Mouse (Mus musculus) C2C12 (cell line): ENCODE results near the gene Uhrf1. TPM values are rescaled to one million over a fixed set of nuclear protein-coding genes. Genes with fewer than 3 reads are reported as not detected.

ENCODE experiments used
- H3K27me3 ChIP-seq: one replicate; pipeline ENCODE4 v1.6.1; 2011; ENCODE audit not compliant: control insufficient read depth, insufficient read depth, insufficient read length
- H3K36me3 ChIP-seq: one replicate; pipeline ENCODE4 v1.6.1; 2011; ENCODE audit not compliant: control insufficient read depth, insufficient read depth
- H3K4me3 ChIP-seq: one replicate; pipeline ENCODE4 v1.5.1; 2011; ENCODE audit warnings: mild to moderate bottlenecking, control low read depth; ENCODE audit not compliant: poor library complexity, insufficient read depth, severe bottlenecking
- H3K79me2 ChIP-seq: one replicate; pipeline ENCODE4 v1.6.1; 2011; ENCODE audit not compliant: control insufficient read depth, insufficient read depth
- H3K79me3 ChIP-seq: one replicate; pipeline ENCODE4 v1.6.1; 2011; ENCODE audit warnings: low read depth, control low read depth
- H3ac ChIP-seq: one replicate; pipeline ENCODE3; 2011; ENCODE audit warnings: low read depth; ENCODE audit not compliant: control insufficient read depth, insufficient read length
- CEBPB ChIP-seq: IDR thresholded peaks from one replicate; pipeline ENCODE4 v1.6.1; 2011; ENCODE audit warnings: low read depth, mild to moderate bottlenecking, control low read depth, moderate library complexity
- CTCF ChIP-seq: IDR thresholded peaks from one replicate; pipeline ENCODE4 v1.5.1; 2011; ENCODE audit not compliant: control insufficient read depth, insufficient read depth, insufficient read length
- FOSL1 ChIP-seq: IDR thresholded peaks from one replicate; pipeline ENCODE4 v1.8.0; 2011; ENCODE audit warnings: mild to moderate bottlenecking, low read length; ENCODE audit not compliant: poor library complexity, insufficient read depth, severe bottlenecking
- MAX ChIP-seq: IDR thresholded peaks from one replicate; pipeline ENCODE4 v1.6.1; 2011; ENCODE audit warnings: mild to moderate bottlenecking, control low read depth
- MYOD1 ChIP-seq: IDR thresholded peaks from one replicate; pipeline ENCODE4 v1.6.1; 2011; ENCODE audit warnings: low read depth; ENCODE audit not compliant: control insufficient read depth, insufficient read length
- MYOG ChIP-seq: IDR thresholded peaks from one replicate; pipeline ENCODE4 v1.6.1; 2011; ENCODE audit not compliant: control insufficient read depth, insufficient read length; ENCODE audit errors: extremely low read depth
- USF1 ChIP-seq: IDR thresholded peaks from one replicate; pipeline ENCODE4 v1.6.1; 2011; ENCODE audit warnings: low read depth, mild to moderate bottlenecking, control low read depth, moderate library complexity
- long read RNA-seq, 2 experiments: library from polyadenylated mRNA; unstranded; transcript quantifications; one replicate each; pipeline ENCODE4 v2.0.0; 2019 to 2020
- polyA plus RNA-seq: library from polyadenylated mRNA; unstranded; fragments of >200 nt; fragmentation: generic; extraction: Trizol; gene quantifications from one replicate; pipeline ENCODE4 v1.2.1, GENCODE M21; 2012; ENCODE audit warnings: missing spikeins

Gene Uhrf1
- polyA plus RNA-seq, result 93.0 TPM
- long read RNA-seq, experiment 1, transcript Uhrf1-201 (17 exons, 3,586 nt), result major isoform, 10 of 40 reads
- long read RNA-seq, experiment 1, transcript Uhrf1-204 (17 exons, 3,391 nt), result minor isoform, 7 of 40 reads
- long read RNA-seq, experiment 1, partial matches to known transcripts, result 12 of 40 reads
- long read RNA-seq, experiment 1, other reads (novel, unspliced or antisense), result 4 of 40 reads
- long read RNA-seq, experiment 2, transcript Uhrf1-204 (17 exons, 3,391 nt), result minor isoform, 387 of 1,270 reads
- long read RNA-seq, experiment 2, transcript Uhrf1-202 (17 exons, 3,402 nt), result minor isoform, 51 of 1,270 reads
- long read RNA-seq, experiment 2, transcript Uhrf1-201 (17 exons, 3,586 nt), result major isoform, 525 of 1,270 reads
- long read RNA-seq, experiment 2, transcript Uhrf1-203 (17 exons, 3,483 nt), result minor isoform, 85 of 1,270 reads
- long read RNA-seq, experiment 2, partial matches to known transcripts, result 45 of 1,270 reads
- long read RNA-seq, experiment 2, other reads (novel, unspliced or antisense), result 177 of 1,270 reads

DNA sequence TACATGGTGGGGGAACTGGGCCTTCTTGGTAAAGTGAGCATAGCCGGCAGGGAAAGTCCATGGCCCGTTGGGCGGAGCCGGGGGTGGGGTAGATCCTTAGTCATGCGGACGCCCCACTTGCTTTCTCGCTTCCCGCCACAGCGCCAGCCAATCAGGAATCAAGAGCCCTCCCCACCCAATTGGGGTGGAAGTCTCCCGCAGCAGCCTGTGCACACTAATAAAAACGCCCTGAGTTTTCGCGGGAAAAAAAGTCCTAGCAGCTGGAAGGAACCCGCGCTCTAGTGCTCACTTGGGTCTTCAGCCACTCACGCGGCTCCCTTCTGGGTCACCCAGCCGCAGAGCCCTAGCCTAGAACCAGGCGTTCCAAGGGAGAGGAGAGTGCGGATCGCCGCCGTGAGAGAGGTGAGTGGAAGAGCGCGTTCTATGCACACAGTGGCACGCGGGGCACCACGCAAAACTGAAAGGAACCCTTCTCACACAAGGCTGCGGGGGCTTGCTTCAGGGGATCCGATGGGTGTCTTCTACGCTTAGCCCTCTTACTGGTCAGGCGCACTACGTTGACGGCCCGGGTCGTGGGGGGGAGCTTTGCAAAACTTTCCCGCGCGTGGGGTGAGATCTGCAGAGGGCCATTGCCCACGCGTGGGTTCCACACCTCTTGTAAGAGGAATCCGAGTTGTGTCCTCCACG is at the start of gene Uhrf1:
Gene Uhrf1 (plus strand): TSS at position 162 of the 687 bp plus-strand sequence.
- Histone ChIP-seq H3K79me3 (peaks cover 39% of the 10 kb centered on the region), H3K36me3 (peaks cover 33% of the 10 kb centered on the region), H3K27me3 (no peaks in the 10 kb centered on the region), H3K4me3 (peak within 1 kb of the TSS; percentile 69), H3K79me2 (peaks cover 43% of the 10 kb centered on the region), H3ac (peak within 1 kb of the TSS; percentile 77)
- TF ChIP-seq MAX (peak; percentile 46), CTCF (no peak)

- H3K79me2 ChIP-seq, result peaks cover 31% of the 10 kb centered on the region
- no peaks in the 10 kb centered on the region for H3K27me3 ChIP-seq
- no peak overlapping the region for H3K4me3 ChIP-seq
- no peak overlapping the region for H3ac ChIP-seq
- peaks cover 15% of the 10 kb centered on the region for H3K36me3 ChIP-seq
- no peak for TF ChIP-seq MAX
- TF ChIP-seq CEBPB, result no peak
- no peak for TF ChIP-seq MYOG
- no peak for TF ChIP-seq CTCF
- no peak for TF ChIP-seq MYOD1
- no peak for TF ChIP-seq FOSL1
- TF ChIP-seq USF1, result no peak
- peaks cover 24% of the 10 kb centered on the region for H3K79me3 ChIP-seq
These were observed 48.4 kb upstream of the Uhrf1 start for GRCm38 (mm10) chr17:56254695-56255094.

DNA sequence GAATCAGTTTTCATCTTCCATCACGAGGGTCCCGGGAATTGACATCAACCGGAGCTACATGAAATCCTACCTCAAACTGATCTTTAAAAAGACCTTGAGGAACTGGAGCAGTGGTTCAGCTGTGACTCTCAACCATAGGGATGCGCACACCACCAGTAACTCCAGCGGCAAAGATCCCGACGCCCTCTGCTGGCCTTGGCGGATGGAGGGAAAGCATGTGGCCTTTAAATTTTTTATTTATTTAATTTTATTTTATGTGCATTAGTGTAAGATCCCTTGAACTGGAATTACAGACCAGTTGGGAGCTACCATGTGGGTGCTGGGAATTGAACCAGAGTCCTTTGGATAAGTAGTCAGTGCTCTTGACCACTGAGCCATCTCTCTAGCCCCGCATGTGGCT is 47.7 kb upstream of the Uhrf1 start:
- no peak for TF ChIP-seq MYOG
- no peak for TF ChIP-seq MAX
- TF ChIP-seq USF1, result no peak
- no peak for TF ChIP-seq FOSL1
- TF ChIP-seq CEBPB, result no peak
- TF ChIP-seq CTCF, result no peak
- no peak for TF ChIP-seq MYOD1
- no peaks in the 10 kb centered on the region for H3K27me3 ChIP-seq
- H3K36me3 ChIP-seq, result peaks cover 22% of the 10 kb centered on the region
- H3ac ChIP-seq, result no peak overlapping the region
- H3K79me3 ChIP-seq, result peaks cover 30% of the 10 kb centered on the region
- peaks cover 38% of the 10 kb centered on the region for H3K79me2 ChIP-seq
- no peak overlapping the region for H3K4me3 ChIP-seq

DNA sequence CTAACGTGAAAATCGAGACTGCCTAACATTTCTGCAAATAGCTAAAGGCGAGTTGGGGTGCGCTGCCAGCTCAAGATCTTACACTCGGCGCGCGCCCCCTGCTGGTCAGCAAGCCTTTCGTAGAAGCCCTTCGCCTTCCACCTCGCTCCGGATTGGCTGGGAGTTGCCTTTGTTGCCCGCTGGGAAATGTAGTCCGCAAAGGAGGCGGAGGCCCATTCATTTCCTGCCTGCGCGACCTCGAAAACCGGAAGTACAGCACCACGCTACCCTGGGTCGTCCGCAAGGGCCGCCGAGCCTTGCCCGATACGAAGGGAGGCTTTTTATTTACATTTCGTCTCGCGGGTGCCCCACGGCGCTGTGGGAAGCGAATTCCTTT is 47.3 kb upstream of the Uhrf1 start:
- Histone ChIP-seq H3ac (peak overlapping the region; percentile 70), H3K79me3 (peaks cover 33% of the 10 kb centered on the region), H3K36me3 (peaks cover 26% of the 10 kb centered on the region), H3K79me2 (peaks cover 42% of the 10 kb centered on the region), H3K27me3 (no peaks in the 10 kb centered on the region), H3K4me3 (peak overlapping the region; percentile 57)
- no peak for TF ChIP-seq MYOG
- TF ChIP-seq CTCF, result peak; percentile 93
- no peak for TF ChIP-seq FOSL1
- no peak for TF ChIP-seq MYOD1
- TF ChIP-seq CEBPB, result no peak
- peak; percentile 85 for TF ChIP-seq MAX
- TF ChIP-seq USF1, result no peak

DNA sequence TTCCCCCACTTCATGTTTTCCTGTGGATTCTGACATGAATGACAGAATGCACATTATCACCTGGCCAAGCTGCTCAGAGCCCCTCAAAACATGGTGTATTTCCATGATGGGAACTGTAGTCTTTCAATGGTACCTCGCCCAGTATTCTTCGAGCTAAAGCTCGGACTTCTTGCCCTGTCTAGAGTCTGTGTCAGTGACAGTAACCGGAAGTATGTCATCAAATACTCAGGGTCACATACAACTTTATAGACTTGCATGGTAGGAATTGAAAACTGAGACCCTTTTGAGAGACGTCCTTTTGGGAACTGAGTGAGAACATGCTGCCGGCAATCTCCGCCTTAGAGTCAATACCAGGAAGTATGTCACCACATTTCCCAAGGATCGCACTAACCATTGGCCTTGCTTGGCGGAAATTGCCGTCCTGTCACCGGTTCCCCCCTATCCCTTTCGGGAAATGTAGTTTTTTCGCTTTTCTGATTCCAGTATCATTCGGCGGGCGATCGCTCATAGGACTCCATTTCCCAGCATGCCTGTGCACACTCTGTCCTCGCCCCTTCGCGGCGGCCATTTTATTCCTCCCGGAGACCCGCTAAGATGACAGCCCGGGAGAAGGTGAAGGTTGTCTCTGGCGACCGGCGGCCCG is 46.8 kb upstream of the Uhrf1 start, which contains the start of gene Fem1a:
Gene Fem1a (plus strand): TSS at position 572 of the 643 bp plus-strand sequence.
- TF ChIP-seq MYOG (no peak), MYOD1 (no peak), USF1 (peak; percentile 21), MAX (no peak), CTCF (no peak), FOSL1 (no peak)
- H3K27me3 ChIP-seq, result no peaks in the 10 kb centered on the region
- H3K79me2 ChIP-seq, result peaks cover 48% of the 10 kb centered on the region
- peak within 1 kb of the TSS; percentile 57 for H3K4me3 ChIP-seq
- H3ac ChIP-seq, result peak within 1 kb of the TSS; percentile 70
- H3K36me3 ChIP-seq, result peaks cover 31% of the 10 kb centered on the region
- H3K79me3 ChIP-seq, result peaks cover 36% of the 10 kb centered on the region
